Mouse (Mus musculus) liver, adult 2 months (tissue): ENCODE results near the gene Dmtf1.

Experiments
- CTCF ChIP-seq: fragments of 200-500 bp; IDR thresholded peaks from 2 replicates; pipeline ENCODE4 v1.5.1; 2011; ENCODE audit warnings: low read depth, low read length, control low read depth
- POLR2A ChIP-seq: fragments of 200-500 bp; IDR thresholded peaks from 2 replicates; pipeline ENCODE4 v1.6.1; 2011; ENCODE audit warnings: low read length, control low read depth; ENCODE audit not compliant: insufficient read depth; ENCODE audit errors: extremely low read depth

DNA sequence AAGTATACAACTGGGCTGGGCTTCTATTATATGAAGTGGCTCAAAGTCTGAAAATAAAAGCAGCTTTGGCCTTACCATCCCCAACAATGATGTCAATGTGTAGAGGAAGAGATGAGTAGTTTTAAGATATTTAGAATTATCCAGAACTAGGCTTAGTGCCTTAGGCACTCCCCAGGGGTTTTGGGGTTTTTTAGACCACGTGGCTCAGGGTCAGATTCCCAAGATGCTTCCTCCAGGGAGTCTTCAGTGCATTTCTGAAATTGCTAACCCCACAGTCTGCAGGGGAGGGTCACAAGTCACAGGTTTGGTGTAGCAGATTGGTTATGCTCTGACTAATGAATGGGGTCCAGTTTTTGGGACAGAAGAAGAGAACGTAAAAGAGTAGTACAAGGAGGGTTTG is 50.3 kb downstream of the Dmtf1 start:
- TF ChIP-seq POLR2A (no peak), CTCF (no peak)
